Mouse (Mus musculus) MEL (cell line): ENCODE data around the gene Gm49416.

ENCODE experiments used
- CTCF ChIP-seq, 3 experiments: IDR thresholded peaks in 2 of 3; conservative IDR thresholded peaks in 1 of 3; 2 replicates each; pipeline ENCODE4 v1.5.1; 2011 to 2012; ENCODE audit warnings: low read length in 3 of 3, low read depth in 2 of 3, mild to moderate bottlenecking in 2 of 3, improper control_type of control experiment in 1 of 3, inconsistent platforms in 1 of 3, mixed read lengths in 1 of 3, moderate library complexity in 1 of 3; ENCODE audit not compliant: control insufficient read depth in 1 of 3, insufficient read depth in 1 of 3, poor library complexity in 1 of 3, severe bottlenecking in 1 of 3
- KAT2A ChIP-seq: conservative IDR thresholded peaks from 2 replicates; pipeline ENCODE4 v1.6.1; 2012; ENCODE audit warnings: low read depth, low read length, improper control_type of control experiment, inconsistent platforms

GRCm38 (mm10) chr19:8883616-8884015 lies 5.1 kb upstream of the Gm49416 start, which contains the start of the genes Lbhd1 and Gm49403:
- TF ChIP-seq CTCF (IDR thresholded peaks at IDR 0.05 in 2 of 3, conservative IDR thresholded peaks at IDR 0.05 in 1 of 3; ENCODE audit: control insufficient read depth in 1 of 3, insufficient read depth in 1 of 3, low read depth in 2 of 3, low read length in 3 of 3, poor library complexity in 1 of 3, severe bottlenecking in 1 of 3) (no peak), KAT2A (no peak)
